Mouse (Mus musculus) spleen, adult 2 months (tissue): ENCODE results near the gene Ap3b2. TPM values are rescaled to one million over a fixed set of nuclear protein-coding genes. Genes with fewer than 3 reads are reported as not detected.

Source experiments
- DNase-seq, 2 experiments: peaks; one replicate each; pipeline versions ENCODE4 v3.0.0 to v3.0.0-alpha.2; 2012 to 2021; ENCODE audit warnings: low spot score in 2 of 2, low read depth in 1 of 2
- H3K27ac ChIP-seq: fragments of 200-500 bp; 2 replicates; pipeline ENCODE4 v1.5.1; 2012; ENCODE audit warnings: low read length, inconsistent platforms; ENCODE audit not compliant: insufficient read depth
- H3K27me3 ChIP-seq: fragments of 200-500 bp; 2 replicates; pipeline ENCODE4 v1.6.1; 2012; ENCODE audit warnings: mild to moderate bottlenecking, moderate library complexity, low read length, inconsistent platforms; ENCODE audit not compliant: control insufficient read depth, insufficient read depth
- H3K36me3 ChIP-seq: fragments of 200-500 bp; 2 replicates; pipeline ENCODE4 v1.6.1; 2012; ENCODE audit warnings: mild to moderate bottlenecking, low read length, inconsistent platforms; ENCODE audit not compliant: control insufficient read depth, insufficient read depth
- H3K4me1 ChIP-seq: fragments of 200-500 bp; 2 replicates; pipeline ENCODE4 v1.6.1; 2011; ENCODE audit warnings: inconsistent platforms; ENCODE audit not compliant: control insufficient read depth, insufficient read depth, insufficient read length
- H3K4me3 ChIP-seq: fragments of 200-500 bp; 2 replicates; pipeline ENCODE4 v1.5.1; 2011; ENCODE audit warnings: mild to moderate bottlenecking, inconsistent platforms; ENCODE audit not compliant: insufficient read depth, insufficient read length; ENCODE audit errors: extremely low read depth
- CTCF ChIP-seq: fragments of 200-500 bp; IDR thresholded peaks from 2 replicates; pipeline ENCODE4 v1.5.1; 2011; ENCODE audit warnings: mild to moderate bottlenecking, inconsistent platforms; ENCODE audit not compliant: insufficient read depth, insufficient read length, insufficient replicate concordance; ENCODE audit errors: extremely low read depth
- POLR2A ChIP-seq: fragments of 200-500 bp; IDR thresholded peaks from 2 replicates; pipeline ENCODE4 v1.6.1; 2011; ENCODE audit warnings: low read depth, low read length, inconsistent platforms
- WGBS: fragments of 180-500 bp; shearing (Covaris S2); methylation state at CpG from one replicate; pipeline ENCODE4 v1.1.7; 2018; 5-methylcytosine and 5-hydroxymethylcytosine counted together
- polyA plus RNA-seq: library from polyadenylated mRNA; depleted of rRNA; stranded (reverse); fragments of >200 nt; gene quantifications from 2 replicates; pipeline ENCODE4 v1.2.3, GENCODE M21; 2012

Gene Ap3b2
- polyA plus RNA-seq, 1 experiment, result not detected

DNA sequence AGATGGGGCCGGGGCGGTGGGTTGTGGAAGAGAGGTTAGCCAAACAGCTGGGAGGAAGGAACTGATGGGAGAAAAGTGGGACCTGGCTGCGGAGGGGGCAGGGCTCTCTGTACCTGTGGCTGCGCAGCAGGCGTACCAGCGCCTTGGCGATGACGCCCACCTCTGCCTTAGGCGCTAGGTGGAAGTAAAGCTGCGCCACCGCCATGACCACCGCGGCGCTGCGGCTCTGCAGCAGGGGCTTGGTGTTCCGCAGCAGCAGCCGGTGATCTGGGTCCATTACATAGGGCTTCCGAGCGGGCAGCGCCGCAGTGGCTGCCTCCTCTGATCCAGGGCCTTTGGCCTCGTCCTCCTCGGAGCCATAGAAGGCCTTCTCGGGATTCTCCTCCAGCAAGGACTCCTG is 16.9 kb downstream of the Ap3b2 start:
- WGBS, result 7% methylated on average over 24 of the region's 24 CpGs
- no peaks in the 10 kb centered on the region for H3K36me3 ChIP-seq

DNA sequence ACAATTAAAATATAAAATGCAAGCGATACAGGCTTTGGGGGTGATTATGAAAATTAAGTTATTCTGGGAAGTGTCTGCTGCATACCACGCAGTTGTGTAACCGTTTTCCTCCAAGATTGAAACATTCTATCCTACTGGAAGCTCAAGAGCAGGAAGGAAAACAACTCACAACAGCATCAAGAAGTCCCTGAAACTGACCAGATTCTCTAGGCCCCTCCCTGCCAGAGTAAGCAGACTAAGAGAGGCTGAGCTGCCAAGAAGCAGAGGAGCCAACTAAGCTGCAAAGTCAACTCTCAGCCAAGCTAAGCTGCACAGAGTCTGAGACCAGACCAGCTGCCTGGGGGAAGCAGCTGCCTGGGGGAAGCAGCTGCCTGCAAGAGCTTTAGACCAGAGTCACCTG is 18.5 kb downstream of the Ap3b2 start:
- WGBS, result 72% methylated on average over 3 of the region's 3 CpGs
- H3K27ac ChIP-seq, result no peak overlapping the region
- H3K4me3 ChIP-seq, result no peak overlapping the region
- no peaks in the 10 kb centered on the region for H3K27me3 ChIP-seq
- no peaks in the 10 kb centered on the region for H3K4me1 ChIP-seq
- no peak for DNase-seq
- no peaks in the 10 kb centered on the region for H3K36me3 ChIP-seq
- TF ChIP-seq POLR2A, result no peak
- TF ChIP-seq CTCF, result no peak

More for the DNA sequence above, 16.9 kb downstream of the Ap3b2 start:
- DNase-seq, result no peak
- Histone ChIP-seq H3K27me3 (no peaks in the 10 kb centered on the region), H3K4me3 (no peak overlapping the region), H3K27ac (no peak overlapping the region), H3K4me1 (no peaks in the 10 kb centered on the region)
- TF ChIP-seq POLR2A (no peak), CTCF (no peak)

DNA sequence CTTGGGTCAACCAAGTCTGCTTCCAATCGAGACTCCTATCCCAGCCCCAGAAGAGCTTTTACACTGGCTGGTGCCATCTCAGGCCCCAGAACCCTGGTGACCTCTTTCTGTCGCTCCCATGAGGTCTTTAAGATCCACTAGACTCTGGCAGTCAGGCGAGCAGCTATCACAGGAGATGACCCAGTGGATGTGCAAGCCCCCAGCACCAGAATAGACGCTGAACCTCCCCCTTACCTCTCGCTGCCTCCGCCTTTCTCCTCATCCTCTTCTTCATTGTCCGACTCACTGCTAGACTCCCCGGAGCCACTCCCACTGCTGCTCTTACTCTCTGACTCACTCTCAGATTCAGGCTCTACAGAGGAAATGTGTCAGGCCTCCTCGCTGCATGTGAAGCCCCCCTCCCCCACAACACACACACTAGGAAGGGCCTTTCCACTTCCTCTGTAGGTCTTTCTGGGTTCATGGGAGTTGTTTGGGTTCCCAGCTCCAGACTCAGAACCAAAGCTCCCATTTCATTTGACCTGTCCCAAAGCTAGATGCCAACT is 28.7 kb downstream of the Ap3b2 start:
- 60% methylated on average over 9 of the region's 9 CpGs for WGBS

DNA sequence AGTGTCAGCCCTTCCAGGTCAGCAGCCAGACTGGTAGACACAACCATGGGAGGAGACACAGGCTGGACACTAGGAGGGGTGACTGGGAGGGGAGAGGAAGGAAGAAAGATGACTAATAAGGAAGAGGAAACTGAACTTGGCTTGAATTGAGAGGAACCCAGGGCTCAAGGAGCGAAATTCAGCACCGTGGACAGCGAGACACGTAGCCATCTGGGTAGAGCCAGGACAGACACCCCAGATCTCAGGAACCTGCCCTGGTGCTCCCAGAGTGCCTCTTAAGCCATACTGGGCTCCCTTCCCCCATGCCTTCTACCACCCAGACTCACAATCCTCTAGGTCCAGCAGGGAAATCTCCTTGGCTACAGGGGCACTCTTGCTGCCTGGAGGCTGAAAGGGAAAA is 29.6 kb downstream of the Ap3b2 start:
- no peaks in the 10 kb centered on the region for H3K36me3 ChIP-seq
- no peak overlapping the region for H3K27ac ChIP-seq
- no peak for DNase-seq
- 0 out of 2 replicates have a peak, but pooled peaks cover 1% of the 10 kb centered on the region for H3K27me3 ChIP-seq
- H3K4me3 ChIP-seq, result no peak overlapping the region
- WGBS, result 1% methylated on average over 4 of the region's 4 CpGs
- H3K4me1 ChIP-seq, result no peaks in the 10 kb centered on the region
- TF ChIP-seq CTCF, result no peak
- no peak for TF ChIP-seq POLR2A

More for the DNA sequence above, 28.7 kb downstream of the Ap3b2 start:
- TF ChIP-seq POLR2A, result no peak
- TF ChIP-seq CTCF, result no peak
- no peak for DNase-seq
- Histone ChIP-seq H3K36me3 (no peaks in the 10 kb centered on the region), H3K27ac (no peak overlapping the region), H3K4me3 (no peak overlapping the region), H3K4me1 (no peaks in the 10 kb centered on the region), H3K27me3 (no peaks in the 10 kb centered on the region)

DNA sequence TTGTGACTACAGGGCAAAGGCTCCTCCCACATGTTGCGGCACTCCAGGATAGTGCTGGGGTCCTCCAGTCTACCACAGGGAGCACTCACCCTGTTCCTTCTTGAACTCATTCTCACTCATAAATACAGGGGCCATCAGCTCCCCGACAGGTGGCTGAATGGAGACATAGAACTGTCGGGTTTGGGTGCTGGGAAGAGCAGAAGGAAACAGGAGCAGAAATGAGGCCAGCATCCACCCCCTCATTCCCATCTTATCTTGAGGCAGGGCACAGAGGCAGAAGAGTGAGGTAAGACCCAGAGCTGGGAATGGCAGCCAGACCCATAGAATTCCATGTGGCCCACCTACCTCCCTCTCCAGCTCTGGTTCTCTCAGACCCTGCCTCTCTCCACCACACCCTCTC is 30.9 kb downstream of the Ap3b2 start:
- Histone ChIP-seq H3K27me3 (0 out of 2 replicates have a peak, but pooled peaks cover 1% of the 10 kb centered on the region), H3K4me3 (no peak overlapping the region), H3K36me3 (no peaks in the 10 kb centered on the region), H3K27ac (no peak overlapping the region), H3K4me1 (no peaks in the 10 kb centered on the region)
- no peak for DNase-seq
- 82% methylated on average over 3 of the region's 3 CpGs for WGBS
- no peak for TF ChIP-seq POLR2A
- no peak for TF ChIP-seq CTCF

DNA sequence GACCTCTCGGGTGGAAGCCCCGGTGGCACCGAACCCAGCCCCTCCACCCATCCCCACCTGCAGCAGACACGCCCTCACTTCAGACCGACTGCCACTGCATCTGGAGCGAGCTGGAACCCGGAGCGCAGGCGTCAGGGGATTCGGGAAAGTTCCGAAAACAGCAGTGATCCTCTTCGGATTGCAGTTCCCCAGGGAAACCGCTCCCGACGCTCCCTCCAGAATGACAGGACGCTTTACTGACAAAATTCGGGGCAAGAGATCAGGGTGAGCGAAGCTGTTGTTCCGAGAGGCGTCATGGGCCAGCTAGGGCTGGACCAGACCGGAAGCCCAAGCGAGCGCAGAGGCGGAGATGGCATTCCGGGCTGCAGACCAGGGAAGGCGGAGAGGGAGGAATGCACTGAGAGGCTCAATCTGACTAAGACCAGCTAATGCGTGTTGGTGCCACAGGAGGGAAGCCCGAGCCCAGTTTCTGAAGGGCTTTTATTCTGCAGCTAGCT is 38.5 kb downstream of the Ap3b2 start, which contains the start of gene Cpeb1:
Gene Cpeb1 (minus strand): TSS at position 311 of the 497 bp plus-strand sequence.
- TF ChIP-seq POLR2A, result no peak
- TF ChIP-seq CTCF, result no peak
- no peak for DNase-seq
- WGBS, result 7% methylated on average over 28 of the region's 28 CpGs
- H3K27me3 ChIP-seq, result peaks cover 26% of the 10 kb centered on the region
- H3K27ac ChIP-seq, result no peak within 1 kb of the TSS
- H3K4me1 ChIP-seq, result peaks cover 12% of the 10 kb centered on the region; the same call in 1 of the 2 replicates
- peak within 1 kb of the TSS; percentile 39; the same call in 1 of the 2 replicates for H3K4me3 ChIP-seq
- no peaks in the 10 kb centered on the region for H3K36me3 ChIP-seq

DNA sequence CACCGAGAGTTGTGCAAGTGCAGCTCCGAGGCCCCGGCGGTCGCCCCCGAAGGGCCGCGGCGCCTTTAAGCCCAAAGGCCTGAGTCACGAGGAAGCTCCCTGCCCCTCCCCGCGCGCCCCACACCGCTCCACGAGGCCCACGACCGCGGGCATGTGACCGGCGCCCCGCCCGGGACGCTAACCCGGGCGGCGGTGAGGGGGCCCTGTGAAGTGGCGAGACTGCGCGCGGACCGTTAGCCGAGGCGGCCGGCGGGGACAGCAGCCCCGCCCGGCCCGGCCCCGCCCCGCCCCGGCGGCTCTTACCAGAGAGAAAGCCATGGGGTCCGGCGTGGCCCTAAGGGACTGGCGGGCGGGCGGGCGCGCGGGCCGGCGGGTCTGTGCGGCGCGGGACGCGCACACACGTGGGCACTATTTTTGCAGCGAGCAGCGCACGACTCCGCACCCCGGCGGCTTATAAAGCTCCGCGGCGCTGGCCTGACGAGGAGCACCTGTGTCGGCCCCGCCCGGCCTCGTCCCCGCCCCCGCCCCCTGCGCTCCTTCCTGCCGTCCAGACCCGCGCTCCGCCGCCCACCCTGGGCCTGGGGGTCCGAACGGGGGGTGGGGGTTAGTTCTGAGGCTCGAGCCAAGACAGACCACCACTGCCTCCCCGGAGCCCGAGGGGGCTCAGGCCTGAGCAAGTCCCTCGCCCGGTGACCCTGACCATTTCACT is 39.2 kb downstream of the Ap3b2 start:
- no peak for DNase-seq
- H3K4me3 ChIP-seq, result peak overlapping the region; percentile 39; the same call in 1 of the 2 replicates
- WGBS, result 2% methylated on average over 84 of the region's 87 CpGs
- TF ChIP-seq CTCF (no peak), POLR2A (no peak)
- H3K4me1 ChIP-seq, result peaks cover 12% of the 10 kb centered on the region; the same call in 1 of the 2 replicates
- no peak overlapping the region for H3K27ac ChIP-seq
- peaks cover 26% of the 10 kb centered on the region for H3K27me3 ChIP-seq
- no peaks in the 10 kb centered on the region for H3K36me3 ChIP-seq
